Mouse (Mus musculus): ENCODE measurements around the gene Tlr5.

Tlr5 gene

DNA sequence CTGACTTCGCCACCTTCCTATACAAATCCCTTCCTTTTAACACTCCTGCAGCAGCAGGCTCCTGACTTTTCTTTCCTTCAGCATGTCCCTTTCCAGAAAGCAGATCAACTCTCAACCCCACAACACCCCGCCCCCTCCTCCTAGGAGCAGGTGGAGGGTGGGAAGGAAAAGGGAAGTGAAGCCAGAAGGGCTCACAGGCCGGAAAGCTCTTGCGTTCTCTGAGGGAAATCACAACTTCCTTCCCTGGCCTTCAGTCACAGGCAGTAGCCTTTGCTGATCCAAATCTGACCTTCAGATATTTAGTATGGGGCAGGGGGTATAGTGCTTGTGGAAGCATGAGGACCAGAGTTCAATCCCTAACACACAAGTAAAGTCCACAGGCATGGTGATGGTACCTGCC is 921 bp upstream of the Tlr5 start:
- DNase-seq (ENCODE audit: low read depth, low spot score): no peak

DNA sequence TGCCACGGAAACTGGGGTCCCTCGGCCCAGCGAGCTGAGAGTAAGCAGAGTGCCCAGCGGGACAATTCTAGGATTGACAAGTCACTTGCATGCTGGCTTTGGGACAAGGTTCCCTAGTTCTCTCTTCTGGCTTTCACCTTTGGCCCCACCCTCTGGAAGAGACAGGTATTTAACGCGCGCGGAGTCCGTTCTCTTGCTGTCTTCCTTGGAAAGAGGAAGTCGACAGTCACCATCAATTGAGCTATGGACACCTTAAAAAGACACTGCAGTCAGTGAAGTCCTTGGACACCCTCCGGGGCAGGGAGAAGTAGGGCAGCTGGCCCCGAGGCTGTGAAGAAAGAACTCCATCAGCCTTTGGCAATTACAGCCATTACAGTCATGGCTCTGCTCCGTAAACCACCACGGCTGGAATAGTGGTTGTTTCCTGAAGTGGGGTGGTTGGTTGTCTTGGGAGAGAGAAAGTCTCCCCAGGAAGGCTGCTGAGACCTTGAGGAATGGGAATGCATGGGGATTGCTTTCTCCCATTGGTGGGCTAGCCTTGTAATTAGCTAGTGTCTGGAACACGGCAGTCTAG is 546 bp downstream of the Tlr5 start:
- no peak for DNase-seq (ENCODE audit: low read depth, low spot score)

DNA sequence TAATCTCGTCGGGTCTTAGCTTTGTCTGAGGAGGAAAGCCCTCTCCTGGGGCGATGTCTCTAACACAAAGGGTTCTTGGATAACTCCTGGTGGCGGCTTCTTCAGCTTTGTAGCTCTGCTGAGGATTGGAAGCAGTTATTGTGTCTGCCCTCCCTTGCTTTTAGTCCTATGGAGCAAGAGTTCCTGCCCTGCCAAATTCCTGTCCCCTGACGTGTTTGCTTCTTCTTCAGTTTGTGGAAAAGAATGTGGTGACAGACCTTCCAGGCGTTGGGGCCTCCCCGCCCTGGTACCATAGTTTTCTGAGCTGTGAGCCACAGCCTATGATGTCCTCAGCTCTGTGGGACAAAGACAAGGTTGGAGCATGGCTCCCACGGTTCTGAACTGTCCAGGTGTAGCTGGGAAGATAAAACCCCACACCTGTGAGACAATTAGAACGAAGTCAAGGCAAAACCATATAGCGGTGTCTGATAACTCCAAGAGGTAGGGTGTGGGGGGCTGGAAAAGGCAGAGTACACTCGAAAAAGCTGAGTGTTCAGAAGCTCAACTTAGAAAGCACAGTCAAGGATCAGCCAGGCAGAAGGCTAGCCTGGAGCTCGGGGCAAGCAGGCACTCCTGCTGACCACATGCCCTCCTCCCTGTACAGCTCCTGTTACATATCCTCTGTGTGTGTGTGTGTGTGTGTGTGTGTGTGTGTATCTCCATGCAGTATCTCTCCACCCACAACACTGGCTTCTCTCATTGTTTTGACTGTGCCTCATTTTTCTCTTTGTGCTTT is 1.8 kb downstream of the Tlr5 start:
- DNase-seq (ENCODE audit: low read depth, low spot score): no peak

DNA sequence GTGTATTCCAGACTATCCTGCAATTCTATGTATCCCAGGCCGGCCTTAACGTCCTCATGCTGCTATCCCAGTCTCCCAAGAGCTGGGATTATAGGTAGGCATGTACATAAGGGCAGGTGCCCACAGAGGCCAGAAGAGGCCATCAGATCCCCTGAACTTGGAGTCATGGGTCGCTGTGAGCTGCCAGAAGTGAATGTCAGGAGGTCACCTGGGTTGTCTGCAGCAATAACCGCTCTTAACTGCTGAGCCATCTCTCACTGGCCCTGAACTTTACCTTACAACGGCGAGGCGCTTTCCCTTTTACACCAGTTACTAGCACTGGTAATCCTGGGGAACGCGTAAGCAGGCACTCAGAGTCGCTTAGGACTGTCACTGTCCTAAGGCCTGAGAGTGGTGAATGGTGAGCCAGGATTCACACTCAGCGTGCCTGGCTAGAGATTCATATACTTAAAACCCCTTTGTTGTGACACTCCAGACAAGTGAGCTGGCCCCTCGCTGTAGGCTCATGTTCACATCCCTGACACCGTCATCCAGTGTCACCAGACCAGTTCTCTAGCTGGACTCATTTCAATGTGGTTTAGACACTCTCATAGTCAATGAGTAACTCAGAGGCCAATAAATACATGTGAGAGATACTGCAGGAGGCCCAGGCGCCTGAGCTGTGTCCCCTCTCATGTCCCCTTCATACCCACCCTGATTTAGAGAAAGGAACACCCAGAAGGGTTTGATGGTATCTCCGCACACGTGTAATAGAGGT is 2.6 kb downstream of the Tlr5 start:
- DNase-seq (ENCODE audit: low read depth, low spot score): no peak

DNA sequence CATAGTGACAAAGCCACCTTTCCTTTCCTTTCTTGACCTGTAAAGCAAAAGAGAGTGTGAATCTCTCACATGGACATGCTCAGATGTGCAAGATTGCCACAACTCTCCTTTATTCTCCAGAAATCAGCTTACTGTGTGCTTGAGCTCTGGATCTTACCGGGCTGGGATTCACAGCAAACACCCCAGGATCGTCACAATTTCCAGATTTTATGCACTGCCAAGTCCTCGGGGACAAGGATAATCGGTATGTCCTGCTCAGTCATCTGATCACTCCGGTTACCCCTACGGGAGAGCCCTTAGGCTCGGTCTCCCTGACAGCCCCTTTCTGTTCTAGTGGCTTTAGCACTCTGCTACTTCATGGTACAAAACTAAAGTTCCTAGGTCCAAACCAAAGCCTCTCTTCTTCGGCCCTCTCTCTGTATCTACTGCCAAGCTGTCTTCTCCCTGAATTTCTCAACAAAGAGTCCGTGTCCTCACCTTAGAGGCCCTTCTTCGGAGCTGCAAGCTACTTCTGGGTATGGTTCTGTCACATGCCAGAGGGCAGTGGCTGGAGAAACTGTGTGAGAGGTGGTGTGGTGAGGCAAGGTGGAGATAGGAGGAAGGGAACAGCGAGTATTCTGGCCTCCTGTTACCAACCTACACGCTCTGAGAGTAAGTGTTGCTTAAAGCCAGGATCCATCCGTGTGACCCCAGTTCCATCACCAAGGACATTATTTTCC is 3.4 kb downstream of the Tlr5 start:
- no peak for DNase-seq (ENCODE audit: low read depth, low spot score)

DNA sequence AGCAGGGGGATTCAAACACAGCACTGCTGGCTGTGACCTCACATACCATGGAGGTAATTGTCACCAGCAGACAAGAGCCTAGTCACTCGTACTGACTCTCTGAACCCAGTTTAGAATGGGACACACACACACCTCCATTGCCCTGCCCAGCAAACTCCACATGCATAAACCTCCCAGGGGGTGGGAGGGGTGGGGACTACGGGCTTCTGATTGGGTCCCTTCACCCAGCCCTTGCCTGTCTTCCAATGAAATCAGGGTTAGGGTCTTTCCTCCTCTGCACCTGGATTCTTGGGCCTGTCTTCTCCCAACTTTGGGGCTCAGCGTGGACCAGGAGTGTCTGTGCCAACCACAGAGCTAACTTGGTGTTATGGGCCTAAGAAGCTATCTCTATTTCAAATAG is 4.2 kb downstream of the Tlr5 start:
- no peak for DNase-seq (ENCODE audit: low read depth, low spot score)

DNA sequence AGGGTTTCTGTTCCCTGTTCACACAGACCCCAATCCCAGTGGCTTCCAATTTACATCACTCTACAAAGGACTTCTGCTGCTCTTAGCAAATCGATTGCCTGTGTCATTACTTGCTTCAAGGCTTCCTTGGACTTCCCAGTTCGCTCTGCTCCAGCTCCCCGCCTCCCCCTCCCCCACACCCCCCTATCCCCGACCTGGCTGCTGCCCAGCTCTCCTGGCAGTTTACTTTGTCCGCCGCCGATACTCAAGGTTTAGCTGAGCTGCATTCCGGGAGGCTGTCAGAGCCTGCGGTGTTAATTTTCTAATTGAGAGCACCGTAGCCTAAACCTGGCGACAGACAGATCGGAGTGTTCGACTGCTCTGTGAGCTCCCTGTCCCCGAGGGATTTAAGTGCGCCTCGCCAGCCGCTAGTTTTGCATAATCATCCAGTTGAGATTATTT is 4.7 kb downstream of the Tlr5 start:
- DNase-seq (ENCODE audit: low read depth, low spot score): no peak

DNA sequence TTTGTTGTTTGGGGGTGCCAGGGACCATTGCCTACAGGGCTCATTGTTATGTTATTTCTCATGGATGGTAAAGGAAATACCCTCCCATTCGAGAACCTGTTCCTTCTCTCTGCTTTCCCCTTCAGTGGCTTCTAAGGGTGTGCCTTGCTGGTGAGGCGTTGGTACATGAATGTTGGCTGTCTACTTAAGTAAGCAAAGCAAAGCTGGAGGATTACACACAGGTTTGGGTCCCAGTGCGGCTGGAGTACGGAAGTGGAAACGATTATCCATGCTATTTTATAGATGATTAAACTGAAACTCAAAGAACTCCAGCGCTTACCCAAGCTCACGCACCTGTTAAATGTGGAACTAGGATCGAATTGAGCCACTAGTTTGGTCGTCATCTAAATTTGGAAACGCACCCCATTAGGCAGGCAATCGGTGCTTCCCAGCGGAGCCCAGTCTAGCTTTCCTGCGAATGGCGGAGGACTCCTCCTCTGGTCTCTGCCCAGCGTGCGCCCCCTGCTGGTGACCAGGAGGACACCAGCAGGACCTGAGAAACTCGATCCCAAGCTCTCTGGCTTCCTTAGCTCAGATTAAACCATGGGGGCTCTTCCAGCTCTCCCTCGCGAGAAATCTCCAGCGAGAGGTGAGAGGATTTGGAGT is 5.3 kb downstream of the Tlr5 start:
- peak; percentile 71 for DNase-seq (ENCODE audit: low read depth, low spot score)

DNA sequence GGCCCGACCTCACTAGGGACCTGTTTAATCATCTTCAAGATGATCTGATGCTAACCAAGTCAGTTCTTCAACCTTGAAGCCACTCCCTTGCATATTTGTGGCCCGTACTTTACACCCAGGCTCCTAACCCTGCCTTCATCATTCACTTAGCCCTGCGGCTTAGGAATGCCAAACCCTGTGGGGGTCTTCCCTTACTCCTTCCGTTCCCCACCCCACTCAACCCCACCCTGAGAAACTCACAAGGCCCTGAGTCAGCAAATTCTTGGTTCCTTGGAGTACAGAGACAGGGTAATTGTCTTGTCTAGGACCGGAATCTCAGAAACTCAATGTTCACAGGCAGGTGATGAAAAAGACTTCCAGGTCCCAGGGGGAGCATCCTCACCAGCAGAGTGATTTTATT is 6.5 kb downstream of the Tlr5 start:
- DNase-seq (ENCODE audit: low read depth, low spot score): no peak

DNA sequence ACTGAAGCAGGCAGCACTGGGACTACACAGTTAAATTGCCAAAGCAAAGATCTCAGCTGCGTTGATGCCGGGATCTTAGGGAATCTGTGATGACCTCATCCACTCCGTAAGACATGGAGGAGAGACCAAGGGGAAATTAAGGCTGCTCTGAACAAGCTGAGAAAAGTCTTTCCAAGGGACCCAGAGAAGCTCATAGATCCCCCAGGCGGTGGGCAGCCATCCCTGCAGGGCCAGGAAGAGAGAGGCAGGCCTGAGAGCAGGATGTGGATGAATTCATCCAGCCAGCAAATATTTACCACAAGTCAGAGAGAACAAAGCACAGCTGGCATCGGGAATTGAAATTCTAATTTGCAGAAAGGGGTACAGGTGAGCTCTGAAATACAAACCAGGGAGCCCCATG is 8.7 kb downstream of the Tlr5 start:
- no peak for DNase-seq (ENCODE audit: low read depth, low spot score)

DNA sequence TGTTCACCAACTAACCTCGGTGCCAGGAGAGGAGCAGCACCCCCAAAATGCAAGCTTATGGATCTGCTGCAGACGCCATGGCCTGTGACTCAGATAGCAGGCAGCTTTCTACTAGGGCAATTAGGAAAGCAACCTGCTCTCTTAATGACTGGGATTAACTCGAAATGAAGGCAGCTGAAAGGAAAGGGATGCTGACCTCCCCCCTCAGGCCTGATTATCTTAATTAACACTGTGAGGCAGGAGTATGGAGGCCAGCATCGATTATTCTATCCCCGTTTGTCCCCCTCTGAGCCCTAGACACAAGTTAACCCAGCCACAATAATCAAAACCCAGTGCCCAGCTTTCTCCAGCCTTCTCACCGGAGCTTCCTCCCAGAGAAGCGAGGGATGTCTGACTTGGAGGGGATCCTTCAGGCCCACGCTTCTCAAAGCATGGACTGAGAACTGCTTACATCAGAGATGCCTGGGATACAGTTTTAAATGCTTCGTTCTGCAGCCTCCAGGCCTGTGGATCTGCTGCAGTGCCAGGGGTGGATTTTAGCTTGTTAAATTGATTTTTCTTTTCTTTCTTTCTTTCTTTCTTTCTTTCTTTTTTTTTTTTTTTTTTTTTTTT is 10.4 kb downstream of the Tlr5 start:
- no peak for DNase-seq (ENCODE audit: low read depth, low spot score)

DNA sequence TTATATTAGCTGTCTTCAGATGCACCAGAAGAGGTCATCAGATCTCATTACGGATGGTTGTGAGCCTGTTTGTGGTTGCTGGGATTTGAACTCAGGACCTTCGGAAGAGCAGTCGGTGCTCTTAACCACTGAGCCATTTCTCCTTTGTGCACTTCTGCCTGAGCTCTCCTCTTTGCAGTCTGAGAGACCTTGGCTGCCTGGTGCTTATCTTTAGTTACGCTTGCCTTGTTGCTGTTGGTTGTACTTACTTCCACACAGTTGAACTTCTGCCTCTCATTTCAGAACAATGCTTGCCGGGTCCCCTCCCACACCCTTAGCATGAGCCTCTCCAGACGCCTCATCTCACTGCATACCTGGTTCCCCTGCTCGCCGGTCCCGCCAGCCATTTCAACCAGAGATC is 14.1 kb downstream of the Tlr5 start:
- no peak for DNase-seq (ENCODE audit: low read depth, low spot score)

DNA sequence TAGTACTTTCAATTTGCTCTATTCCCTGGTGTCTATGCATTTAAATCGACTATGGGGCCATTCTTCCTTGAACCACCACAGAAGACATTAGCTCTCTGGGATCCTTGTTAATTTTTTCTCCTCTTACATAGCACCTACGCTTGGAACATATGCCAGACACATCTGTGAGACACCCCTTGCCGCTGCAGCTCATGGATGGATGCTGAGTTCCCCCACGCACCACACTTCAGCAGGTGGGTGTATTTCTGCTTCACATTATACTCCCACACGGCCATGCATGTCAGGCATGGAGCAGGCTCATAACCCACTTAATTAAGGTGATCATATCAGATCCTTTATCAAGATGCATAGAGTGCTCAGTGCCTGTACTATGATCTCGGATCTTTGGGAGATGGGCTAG is 17.7 kb downstream of the Tlr5 start:
- no peak for DNase-seq (ENCODE audit: low read depth, low spot score)

DNA sequence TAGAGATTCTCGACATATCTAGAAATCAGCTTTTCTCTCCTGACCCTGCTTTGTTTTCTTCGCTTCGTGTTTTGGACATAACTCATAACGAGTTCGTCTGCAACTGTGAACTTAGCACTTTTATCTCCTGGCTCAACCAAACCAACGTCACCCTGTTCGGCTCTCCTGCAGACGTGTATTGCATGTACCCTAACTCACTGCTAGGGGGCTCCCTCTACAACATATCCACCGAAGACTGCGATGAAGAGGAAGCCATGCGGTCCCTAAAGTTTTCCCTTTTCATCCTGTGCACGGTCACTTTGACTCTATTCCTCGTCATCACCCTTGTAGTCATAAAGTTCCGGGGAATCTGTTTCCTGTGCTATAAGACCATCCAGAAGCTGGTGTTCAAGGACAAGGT is 20.2 kb downstream of the Tlr5 start:
- DNase-seq (ENCODE audit: low read depth, low spot score): no peak

DNA sequence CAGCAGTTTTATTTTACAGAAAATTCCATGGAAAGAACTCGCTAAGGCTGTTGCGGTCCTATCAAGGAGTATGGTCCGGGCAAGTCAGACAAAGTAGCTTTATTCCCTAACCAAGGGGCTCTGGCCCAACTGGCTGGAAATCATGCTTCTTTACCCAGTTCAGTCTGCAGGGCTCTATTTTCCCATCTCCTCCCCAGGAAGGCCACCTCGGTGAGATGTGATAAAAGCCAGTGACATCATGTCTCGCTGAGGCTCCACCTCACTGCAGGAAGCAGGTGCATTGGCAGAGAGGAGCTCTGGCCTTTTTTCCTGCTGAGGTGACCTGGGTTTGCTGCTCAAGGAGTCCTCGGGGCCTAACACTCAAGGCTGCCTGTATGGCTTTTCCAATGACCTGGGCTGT is 26.1 kb downstream of the Tlr5 start:
- DNase-seq (ENCODE audit: low read depth, low spot score): no peak

DNA sequence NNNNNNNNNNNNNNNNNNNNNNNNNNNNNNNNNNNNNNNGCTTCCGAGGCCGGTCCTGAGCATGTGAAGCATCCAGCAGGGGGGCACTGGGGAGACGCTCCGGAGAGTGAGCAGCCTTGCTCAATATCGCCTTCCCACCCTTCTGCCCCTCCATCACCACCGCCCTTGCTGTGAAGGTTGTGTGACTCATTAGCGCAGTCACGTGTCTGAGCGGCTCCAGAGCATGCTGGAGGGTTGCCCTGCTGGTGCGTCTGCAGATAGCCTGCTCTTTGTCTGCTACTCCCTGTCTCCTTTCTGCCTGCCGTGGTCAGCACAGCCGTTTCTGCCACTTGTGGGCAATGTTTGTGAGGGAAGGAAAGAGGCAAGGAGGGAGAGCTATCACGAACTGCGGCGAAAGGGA is 28.4 kb downstream of the Tlr5 start:
- DNase-seq (ENCODE audit: low read depth, low spot score): peak; percentile 80

DNA sequence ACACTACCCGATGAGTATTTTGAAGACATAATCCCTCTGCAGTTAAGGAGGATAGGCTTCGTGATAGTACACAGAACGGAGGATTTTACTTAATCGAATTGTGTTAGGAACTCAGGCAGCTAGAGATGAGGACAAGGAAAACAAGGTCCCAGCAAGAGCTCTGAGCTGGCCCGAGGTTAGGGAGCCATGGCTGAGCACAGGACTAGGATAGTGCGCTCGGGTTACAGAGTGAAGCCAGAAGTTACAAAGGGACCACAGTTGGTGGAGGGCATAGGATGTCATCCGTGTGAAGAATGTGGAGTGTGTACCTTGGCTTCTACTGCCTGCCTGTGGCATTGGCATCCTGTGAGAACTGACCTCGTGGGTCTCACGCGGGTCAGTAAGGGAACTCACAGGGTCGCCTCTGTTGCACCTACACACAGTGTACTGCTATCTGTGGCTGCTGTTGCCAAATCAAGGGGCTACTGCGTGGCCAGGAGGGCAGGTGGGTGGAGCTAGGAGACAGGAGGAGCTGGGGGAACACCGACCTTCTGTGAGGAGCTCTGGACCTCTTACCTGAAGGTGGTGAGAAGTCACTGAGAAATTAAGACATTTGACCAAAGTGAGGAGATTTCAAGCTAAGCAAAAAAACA is 29.0 kb downstream of the Tlr5 start:
- no peak for DNase-seq (ENCODE audit: low read depth, low spot score)

DNA sequence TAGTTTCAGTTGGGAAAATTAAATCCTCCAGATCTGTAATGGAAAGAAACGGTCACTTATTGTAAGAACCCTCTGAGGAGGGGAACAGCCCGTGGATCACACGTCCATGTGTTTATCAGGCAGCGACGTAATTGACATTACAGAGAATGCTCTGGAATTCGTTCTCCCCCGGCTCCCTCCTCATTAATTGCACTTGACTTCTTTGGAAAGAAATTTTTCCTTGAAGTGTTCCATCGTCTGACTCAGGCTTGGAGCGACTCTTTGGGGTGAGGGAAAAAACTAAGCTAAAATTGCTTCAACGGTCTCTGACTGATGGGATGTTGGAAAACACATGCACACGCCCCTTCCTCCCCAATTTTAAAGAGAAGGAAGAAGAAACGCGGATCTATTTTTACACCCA is 31.7 kb downstream of the Tlr5 start:
- DNase-seq (ENCODE audit: low read depth, low spot score): no peak

DNA sequence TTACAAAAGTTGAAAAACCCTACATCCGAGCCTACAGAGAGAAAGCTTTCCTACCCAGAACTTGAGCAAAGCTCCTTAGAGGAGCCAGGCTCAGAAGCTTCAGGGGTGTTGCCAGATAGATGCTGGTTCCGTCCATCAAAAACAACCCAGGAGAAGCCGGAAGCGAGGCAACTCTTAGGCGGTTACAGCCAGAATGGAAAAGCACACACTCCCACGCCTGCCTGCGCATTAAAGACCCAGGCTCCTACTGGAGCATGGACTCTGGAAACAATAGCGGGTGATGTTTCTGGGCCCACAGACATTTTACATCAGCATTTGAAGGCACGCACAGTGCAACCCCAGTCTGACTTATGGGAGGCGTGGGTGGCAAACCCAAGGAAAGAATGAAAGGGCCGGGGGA is 32.2 kb downstream of the Tlr5 start:
- DNase-seq (ENCODE audit: low read depth, low spot score): no peak

DNA sequence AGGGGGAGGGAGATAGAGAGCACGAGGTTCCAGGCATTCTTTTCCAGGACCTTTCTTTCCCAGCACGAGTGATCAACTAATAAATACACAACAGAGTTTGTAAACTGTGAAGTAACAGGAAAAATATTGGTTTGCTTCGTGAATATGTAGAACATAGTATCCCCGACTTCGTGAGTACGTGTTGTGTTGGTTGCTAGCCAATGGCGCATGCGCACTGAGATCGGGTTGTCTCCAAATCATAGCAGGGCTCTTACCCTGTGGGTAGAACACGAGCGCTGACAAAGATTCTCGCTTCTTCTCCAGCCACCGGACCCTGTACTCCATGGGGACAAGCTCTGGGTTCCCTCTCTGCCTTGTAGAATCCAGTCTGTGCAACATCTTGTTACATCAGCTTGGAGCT is 33.2 kb downstream of the Tlr5 start:
- no peak for DNase-seq (ENCODE audit: low read depth, low spot score)

DNA sequence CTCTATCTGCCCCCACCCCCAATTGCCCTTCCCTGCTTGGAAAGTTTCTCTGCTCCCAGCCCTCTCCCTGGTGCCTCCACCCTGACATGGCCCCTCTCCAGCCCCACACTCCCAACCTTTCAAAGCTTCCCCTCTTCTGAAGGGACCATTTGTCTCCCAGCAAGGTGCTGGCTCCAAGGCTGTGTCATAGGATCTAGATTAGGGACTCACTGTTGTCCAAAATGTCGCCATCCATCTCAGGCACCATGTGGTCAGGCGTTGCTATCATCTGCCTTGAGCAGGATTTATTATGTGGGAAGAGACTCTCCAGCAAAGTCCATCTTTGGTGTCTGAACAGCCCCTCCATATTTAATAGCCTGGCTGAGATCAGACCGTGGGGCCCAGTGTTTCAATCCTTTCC is 34.1 kb downstream of the Tlr5 start:
- no peak for DNase-seq (ENCODE audit: low read depth, low spot score)

All from WW6 (cell line).